Mouse (Mus musculus) neural tube, embryonic 14.5 days (tissue): ENCODE measurements around the gene Olfr1446. TPM values are rescaled to one million over a fixed set of nuclear protein-coding genes. Genes with fewer than 3 reads are reported as not detected.

Experiments
- polyA plus RNA-seq: library from polyadenylated mRNA; unstranded; fragments of >200 nt; fragmentation: Nextera tagmentation; extraction: Ambion mirVana; gene quantifications from 2 replicates; pipeline ENCODE4 v1.2.1, GENCODE M21; 2014

The Olfr1446 gene
- polyA plus RNA-seq, 1 experiment from 2014 or later: not detected

Other genes with a start within 250 kb of the Olfr1446 start
- not detected in 2 replicates for gene Olfr1442, start 223.1 kb downstream of the Olfr1446 start, polyA plus RNA-seq
- gene Olfr1443, start 215.4 kb downstream of the Olfr1446 start, polyA plus RNA-seq: not detected in 2 replicates
- gene Keg1, start 197.7 kb downstream of the Olfr1446 start, polyA plus RNA-seq: not detected in 2 replicates
- 0.42 and 1.3 TPM in 2 replicates for gene Cntf, start 127.9 kb downstream of the Olfr1446 start, polyA plus RNA-seq
- gene Zfp91, start 97.4 kb downstream of the Olfr1446 start, polyA plus RNA-seq: 9.1 and 11.7 TPM in 2 replicates
- 0.75 and 1.6 TPM in 2 replicates for gene Lpxn, start 97.3 kb downstream of the Olfr1446 start, polyA plus RNA-seq
- not detected in 2 replicates for gene Gm5244, start 46.8 kb downstream of the Olfr1446 start, polyA plus RNA-seq
- not detected in 2 replicates for gene Olfr1444, start 36.2 kb downstream of the Olfr1446 start, polyA plus RNA-seq
- not detected in 2 replicates for gene Olfr1445, start 9.7 kb downstream of the Olfr1446 start, polyA plus RNA-seq
- gene Olfr1447, start 10.2 kb upstream of the Olfr1446 start, polyA plus RNA-seq: not detected in 2 replicates
- not detected in 2 replicates for gene Olfr1448, start 30.9 kb upstream of the Olfr1446 start, polyA plus RNA-seq
- gene Olfr1449, start 37.3 kb upstream of the Olfr1446 start, polyA plus RNA-seq: not detected in 2 replicates
- gene Olfr1450, start 56.7 kb upstream of the Olfr1446 start, polyA plus RNA-seq: not detected in 2 replicates
- gene Olfr1451, start 101.5 kb upstream of the Olfr1446 start, polyA plus RNA-seq: not detected in 2 replicates
- gene Olfr1453, start 134.8 kb upstream of the Olfr1446 start, polyA plus RNA-seq: not detected in 2 replicates
- gene Olfr1454, start 167.1 kb upstream of the Olfr1446 start, polyA plus RNA-seq: not detected in 2 replicates
- gene Olfr1457, start 204.4 kb upstream of the Olfr1446 start, polyA plus RNA-seq: not detected in 2 replicates
- not detected in 2 replicates for gene Olfr1458, start 213.3 kb upstream of the Olfr1446 start, polyA plus RNA-seq